Mouse (Mus musculus): ENCODE measurements around the gene Tead1.

The Tead1 gene

GRCm38 (mm10) chr7:112856121-112856571 lies 177.0 kb downstream of the Tead1 start:
- no peak for DNase-seq (ENCODE audit: low read depth, low spot score)

- no peak for DNase-seq (ENCODE audit: low read depth, low spot score)
Observed at GRCm38 (mm10) chr7:112856583-112856982, 177.5 kb downstream of the Tead1 start.

GRCm38 (mm10) chr7:112859887-112860286 lies 180.8 kb downstream of the Tead1 start:
- no peak for DNase-seq (ENCODE audit: low read depth, low spot score)

GRCm38 (mm10) chr7:112862086-112862485 lies 183.0 kb downstream of the Tead1 start:
- DNase-seq (ENCODE audit: low read depth, low spot score) = no peak

- no peak for DNase-seq (ENCODE audit: low read depth, low spot score)
Observed at GRCm38 (mm10) chr7:112864188-112864587, 185.1 kb downstream of the Tead1 start.

GRCm38 (mm10) chr7:112865739-112866138 lies 186.6 kb downstream of the Tead1 start:
- DNase-seq (ENCODE audit: low read depth, low spot score) = peak; percentile 34

- peak; percentile 50 for DNase-seq (ENCODE audit: low read depth, low spot score)
Observed at GRCm38 (mm10) chr7:112868551-112869465, 189.7 kb downstream of the Tead1 start.

GRCm38 (mm10) chr7:112871752-112872151 lies 192.6 kb downstream of the Tead1 start:
- no peak for DNase-seq (ENCODE audit: low read depth, low spot score)

- no peak for DNase-seq (ENCODE audit: low read depth, low spot score)
Observed at GRCm38 (mm10) chr7:112872435-112873196, 193.5 kb downstream of the Tead1 start.

GRCm38 (mm10) chr7:112876128-112876527 lies 197.0 kb downstream of the Tead1 start:
- DNase-seq (ENCODE audit: low read depth, low spot score) = no peak

- DNase-seq (ENCODE audit: low read depth, low spot score) = no peak
Observed at GRCm38 (mm10) chr7:112883791-112884274, 204.7 kb downstream of the Tead1 start.

- DNase-seq (ENCODE audit: low read depth, low spot score) = no peak
Observed at GRCm38 (mm10) chr7:112885546-112885945, 206.4 kb downstream of the Tead1 start.

GRCm38 (mm10) chr7:112891883-112892282 lies 212.8 kb downstream of the Tead1 start:
- DNase-seq (ENCODE audit: low read depth, low spot score) = no peak

- DNase-seq (ENCODE audit: low read depth, low spot score) = no peak
Observed at GRCm38 (mm10) chr7:112892595-112892994, 213.5 kb downstream of the Tead1 start.

- no peak for DNase-seq (ENCODE audit: low read depth, low spot score)
Observed at GRCm38 (mm10) chr7:112896363-112896762, 217.2 kb downstream of the Tead1 start.

- no peak for DNase-seq (ENCODE audit: low read depth, low spot score)
Observed at GRCm38 (mm10) chr7:112901710-112902109, 222.6 kb downstream of the Tead1 start.

GRCm38 (mm10) chr7:112906848-112907247 lies 227.7 kb downstream of the Tead1 start:
- no peak for DNase-seq (ENCODE audit: low read depth, low spot score)

GRCm38 (mm10) chr7:112907468-112907867 lies 228.3 kb downstream of the Tead1 start:
- no peak for DNase-seq (ENCODE audit: low read depth, low spot score)

GRCm38 (mm10) chr7:112909164-112909563 lies 230.0 kb downstream of the Tead1 start:
- DNase-seq (ENCODE audit: low read depth, low spot score) = no peak

- no peak for DNase-seq (ENCODE audit: low read depth, low spot score)
Observed at GRCm38 (mm10) chr7:112912969-112913368, 233.9 kb downstream of the Tead1 start.

GRCm38 (mm10) chr7:112915571-112915970 lies 236.5 kb downstream of the Tead1 start:
- no peak for DNase-seq (ENCODE audit: low read depth, low spot score)

- DNase-seq (ENCODE audit: low read depth, low spot score) = no peak
Observed at GRCm38 (mm10) chr7:112917613-112918278, 238.6 kb downstream of the Tead1 start.

Data from retina, postnatal 7 days (tissue).